Mouse (Mus musculus) G1E (cell line): Measurements from ENCODE around the gene Abca1. TPM values are rescaled to one million over a fixed set of nuclear protein-coding genes. Genes with fewer than 3 reads are reported as not detected.

Source experiments
- ATAC-seq: 2 replicates; pipeline ENCODE4 v1.8.0; 2016; ENCODE audit warnings: mild to moderate bottlenecking; ENCODE audit not compliant: insufficient number of reproducible peaks, poor library complexity, low FRiP score, severe bottlenecking; ENCODE audit errors: extremely low read depth
- DNase-seq: peaks from one replicate; pipeline ENCODE4 v3.0.0; 2012; ENCODE audit warnings: low spot score
- H3K27me3 ChIP-seq: 2 replicates; pipeline ENCODE4 v1.6.1; 2012; ENCODE audit warnings: mild to moderate bottlenecking, low read length, inconsistent platforms; ENCODE audit not compliant: insufficient read depth
- H3K36me3 ChIP-seq: replicated peaks from 2 replicates; pipeline ENCODE3; 2012; ENCODE audit warnings: mild to moderate bottlenecking, inconsistent platforms
- H3K4me1 ChIP-seq: 2 replicates; pipeline ENCODE4 v1.6.1; 2012; ENCODE audit warnings: low read depth, low read length, inconsistent platforms, mixed read lengths; ENCODE audit not compliant: insufficient read depth
- H3K4me3 ChIP-seq: 2 replicates; pipeline ENCODE4 v1.5.1; 2012; ENCODE audit warnings: low read depth, mild to moderate bottlenecking, inconsistent platforms, low read length, moderate library complexity, mixed read lengths
- H3K9me3 ChIP-seq: replicated peaks from 2 replicates; pipeline ENCODE4 v1.6.1; 2012; ENCODE audit warnings: inconsistent platforms
- CTCF ChIP-seq: IDR thresholded peaks from 2 replicates; pipeline ENCODE4 v1.5.1; 2012; ENCODE audit warnings: low read depth, low read length, inconsistent platforms, mixed read lengths
- GATA1 ChIP-seq: IDR thresholded peaks from 2 replicates; pipeline ENCODE4 v1.6.1; 2012; ENCODE audit warnings: borderline replicate concordance, low read length, inconsistent platforms, mixed read lengths
- GATA2 ChIP-seq: IDR thresholded peaks from 2 replicates; pipeline ENCODE4 v1.6.1; 2012; ENCODE audit warnings: low read depth, low read length, inconsistent platforms, borderline replicate concordance
- POLR2AphosphoS5 ChIP-seq: IDR thresholded peaks from 2 replicates; pipeline ENCODE4 v1.6.1; 2012; ENCODE audit warnings: low read depth, low read length, inconsistent platforms; ENCODE audit not compliant: insufficient replicate concordance
- TAL1 ChIP-seq: conservative IDR thresholded peaks from 2 replicates; pipeline ENCODE4 v1.6.1; 2012; ENCODE audit warnings: low read depth, low read length, inconsistent platforms, mixed read lengths
- polyA plus RNA-seq: library from polyadenylated mRNA; stranded (reverse); fragments of >175 nt; gene quantifications from 2 replicates; pipeline ENCODE4 v1.2.3, GENCODE M21; 2012
- total RNA-seq, 2 experiments: library from RNA; stranded (forward) in 1 of 2; stranded (reverse) in 1 of 2; fragments of 200-1000 nt in 1 of 2; fragments of >200 nt in 1 of 2; fragmentation: Nextera tagmentation in 1 of 2; gene quantifications; 2 replicates each; pipeline ENCODE4 v1.2.3; 2014 to 2017

The Abca1 gene
- total and polyA plus RNA-seq, 3 experiments, result 2.1 to 23.0 (median 4.6) TPM

DNA sequence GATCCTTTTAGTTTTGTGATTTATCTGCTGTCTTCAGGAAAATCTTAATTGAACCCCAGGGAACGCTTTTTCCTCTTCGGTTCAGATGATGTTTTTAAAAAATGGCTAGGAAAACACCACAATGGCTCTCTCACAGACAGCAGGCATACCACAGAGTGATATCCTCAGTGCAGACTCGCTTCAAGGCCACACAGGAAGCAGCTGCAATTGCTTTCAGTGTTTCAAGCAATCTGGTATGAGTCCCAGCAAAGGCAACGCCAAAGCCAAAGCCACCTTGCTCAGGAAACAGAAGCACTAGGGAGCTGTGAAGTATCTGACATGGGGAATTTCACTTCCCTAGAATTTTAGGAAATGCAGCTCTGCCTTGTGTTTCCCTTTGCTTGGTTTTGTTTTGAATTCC, 27.4 kb upstream of the Abca1 start:
- DNase-seq (no peak), ATAC-seq (no peak)
- H3K4me1 ChIP-seq, result peaks cover 10% of the 10 kb centered on the region
- no peaks in the 10 kb centered on the region for H3K36me3 ChIP-seq
- peaks cover 7% of the 10 kb centered on the region for H3K9me3 ChIP-seq
- peaks cover 10% of the 10 kb centered on the region; the same call in 1 of the 2 replicates for H3K27me3 ChIP-seq
- TF ChIP-seq TAL1 (no peak), POLR2AphosphoS5 (no peak), GATA1 (no peak), GATA2 (no peak), CTCF (no peak)
- H3K4me3 ChIP-seq, result no peak overlapping the region

GRCm38 (mm10) chr4:53186573-53186972, 26.9 kb upstream of the Abca1 start:
- no peak for TF ChIP-seq GATA1
- TF ChIP-seq POLR2AphosphoS5, result no peak
- no peak for TF ChIP-seq CTCF
- TF ChIP-seq GATA2, result no peak
- TF ChIP-seq TAL1, result no peak
- Histone ChIP-seq H3K27me3 (peaks cover 8% of the 10 kb centered on the region; the same call in 1 of the 2 replicates), H3K4me3 (no peak overlapping the region)

GRCm38 (mm10) chr4:53186141-53186540, 26.4 kb upstream of the Abca1 start:
- peaks cover 7% of the 10 kb centered on the region for H3K9me3 ChIP-seq
- DNase-seq, result no peak
- peaks cover 5% of the 10 kb centered on the region; the same call in 1 of the 2 replicates for H3K27me3 ChIP-seq
- no peak for ATAC-seq
- peaks cover 16% of the 10 kb centered on the region for H3K4me1 ChIP-seq
- H3K4me3 ChIP-seq, result no peak overlapping the region
- no peaks in the 10 kb centered on the region for H3K36me3 ChIP-seq
- TF ChIP-seq GATA2 (no peak), GATA1 (no peak), CTCF (no peak), POLR2AphosphoS5 (no peak), TAL1 (no peak)

More at GRCm38 (mm10) chr4:53186573-53186972, 26.9 kb upstream of the Abca1 start:
- no peak for ATAC-seq
- H3K36me3 ChIP-seq, result no peaks in the 10 kb centered on the region
- no peak for DNase-seq
- peaks cover 7% of the 10 kb centered on the region for H3K9me3 ChIP-seq
- H3K4me1 ChIP-seq, result peaks cover 12% of the 10 kb centered on the region

GRCm38 (mm10) chr4:53181479-53181878, 21.8 kb upstream of the Abca1 start:
- no peak for DNase-seq

DNA sequence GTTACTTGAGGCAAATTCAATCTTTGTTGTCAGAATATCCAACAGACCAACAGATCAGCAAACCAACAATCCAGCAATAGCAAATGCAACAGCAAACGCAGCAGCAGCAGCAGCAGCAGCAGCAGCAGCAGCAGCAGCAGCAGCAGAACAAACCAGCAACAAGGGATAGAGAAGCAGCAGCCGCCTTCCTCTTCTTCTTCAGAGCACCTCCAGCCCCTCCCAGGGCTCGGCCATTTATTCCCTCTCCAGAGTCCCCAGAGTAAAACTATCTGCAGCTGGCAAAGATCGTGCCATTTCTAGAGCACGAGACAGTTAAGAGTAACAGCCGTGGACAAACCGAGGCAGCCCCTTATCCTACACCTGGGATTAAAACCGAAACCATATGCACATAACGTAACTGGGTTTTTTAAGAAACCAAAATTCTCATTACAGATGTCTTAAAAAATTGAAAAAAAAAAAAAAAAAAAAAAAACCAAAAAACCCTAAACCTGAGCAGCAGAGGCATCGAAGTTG, 19.7 kb upstream of the Abca1 start:
- Histone ChIP-seq H3K4me1 (peaks cover 39% of the 10 kb centered on the region), H3K36me3 (no peaks in the 10 kb centered on the region), H3K9me3 (peaks cover 2% of the 10 kb centered on the region), H3K4me3 (no peak overlapping the region), H3K27me3 (peaks cover 8% of the 10 kb centered on the region)
- DNase-seq (no peak), ATAC-seq (no peak)
- TF ChIP-seq GATA1 (no peak), TAL1 (no peak)

More at GRCm38 (mm10) chr4:53181479-53181878, 21.8 kb upstream of the Abca1 start:
- H3K9me3 ChIP-seq, result peaks cover 7% of the 10 kb centered on the region
- H3K4me1 ChIP-seq, result peaks cover 29% of the 10 kb centered on the region
- no peak overlapping the region for H3K4me3 ChIP-seq
- no peak for TF ChIP-seq GATA2
- no peak for TF ChIP-seq TAL1
- no peak for TF ChIP-seq POLR2AphosphoS5
- no peak for TF ChIP-seq CTCF
- no peak for TF ChIP-seq GATA1
- H3K36me3 ChIP-seq, result no peaks in the 10 kb centered on the region
- peaks cover 8% of the 10 kb centered on the region for H3K27me3 ChIP-seq
- peak; percentile 34 for ATAC-seq

- TF ChIP-seq CTCF (no peak), POLR2AphosphoS5 (no peak), TAL1 (no peak), GATA2 (no peak), GATA1 (no peak)
- Histone ChIP-seq H3K4me3 (no peak overlapping the region), H3K36me3 (no peaks in the 10 kb centered on the region), H3K9me3 (no peaks in the 10 kb centered on the region), H3K4me1 (peaks cover 39% of the 10 kb centered on the region), H3K27me3 (peaks cover 8% of the 10 kb centered on the region)
- no peak for ATAC-seq
- no peak for DNase-seq
These were observed 18.8 kb upstream of the Abca1 start for GRCm38 (mm10) chr4:53178489-53178888.

GRCm38 (mm10) chr4:53177696-53178095, 18.0 kb upstream of the Abca1 start:
- DNase-seq, result no peak
- Histone ChIP-seq H3K9me3 (no peaks in the 10 kb centered on the region), H3K4me1 (peaks cover 39% of the 10 kb centered on the region), H3K27me3 (peaks cover 8% of the 10 kb centered on the region), H3K4me3 (no peak overlapping the region), H3K36me3 (no peaks in the 10 kb centered on the region)
- ATAC-seq, result no peak
- no peak for TF ChIP-seq CTCF
- no peak for TF ChIP-seq POLR2AphosphoS5
- TF ChIP-seq TAL1, result no peak
- no peak for TF ChIP-seq GATA2
- TF ChIP-seq GATA1, result no peak
